Mouse (Mus musculus): ENCODE data around the gene Timp2. TPM values are rescaled to one million over a fixed set of nuclear protein-coding genes. Genes with fewer than 3 reads are reported as not detected.

The Timp2 gene
- polyA plus RNA-seq, 1 experiment from 2014 or later, result 29.0 TPM

GRCm38 (mm10) chr11:118366108-118366507 is 10.6 kb upstream of the Timp2 start:
- H3K4me3 ChIP-seq, result no peak overlapping the region
- no peaks in the 10 kb centered on the region; the same call in 1 of the 2 replicates for H3K9me3 ChIP-seq (replicated peaks)
- 67% methylated on average over 3 of the region's 3 CpGs for WGBS
- H3K4me1 ChIP-seq, result peaks cover 28% of the 10 kb centered on the region
- no peak for DNase-seq (ENCODE audit: low spot score)
- peaks cover 9% of the 10 kb centered on the region; the same call in 1 of the 2 replicates for H3K27me3 ChIP-seq (ENCODE audit: low read depth, poor library complexity, severe bottlenecking)
- H3K27ac ChIP-seq (replicated peaks), result no peak overlapping the region
- no peaks in the 10 kb centered on the region for H3K36me3 ChIP-seq

DNA sequence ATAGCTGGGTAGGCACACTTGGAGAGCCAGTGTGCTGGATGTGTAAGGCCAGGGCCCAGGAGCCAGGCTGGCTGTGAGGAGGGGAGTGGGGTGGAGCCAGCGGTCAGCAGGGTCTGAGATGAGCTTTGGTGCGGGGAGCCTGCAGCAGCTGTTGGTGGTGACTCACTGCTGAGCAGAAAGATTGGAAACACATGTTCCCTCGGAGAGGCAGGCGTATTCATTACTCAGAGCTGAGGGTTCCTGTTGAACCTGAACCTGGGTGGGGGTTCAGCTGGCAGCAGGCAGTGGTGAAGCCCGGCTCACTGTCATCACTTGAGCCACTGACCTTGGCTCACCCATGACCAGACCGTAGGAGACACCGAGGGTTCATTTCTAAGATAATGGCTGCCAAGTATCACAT is 9.6 kb upstream of the Timp2 start:
- H3K9me3 ChIP-seq (replicated peaks), result no peaks in the 10 kb centered on the region; the same call in 1 of the 2 replicates
- H3K27ac ChIP-seq (replicated peaks), result no peak overlapping the region
- H3K36me3 ChIP-seq, result no peaks in the 10 kb centered on the region
- peaks cover 9% of the 10 kb centered on the region; the same call in 1 of the 2 replicates for H3K27me3 ChIP-seq (ENCODE audit: low read depth, poor library complexity, severe bottlenecking)
- DNase-seq (ENCODE audit: low spot score), result peak; percentile 25
- H3K4me3 ChIP-seq, result no peak overlapping the region
- WGBS, result 74% methylated on average over 7 of the region's 7 CpGs
- H3K4me1 ChIP-seq, result peaks cover 30% of the 10 kb centered on the region

DNA sequence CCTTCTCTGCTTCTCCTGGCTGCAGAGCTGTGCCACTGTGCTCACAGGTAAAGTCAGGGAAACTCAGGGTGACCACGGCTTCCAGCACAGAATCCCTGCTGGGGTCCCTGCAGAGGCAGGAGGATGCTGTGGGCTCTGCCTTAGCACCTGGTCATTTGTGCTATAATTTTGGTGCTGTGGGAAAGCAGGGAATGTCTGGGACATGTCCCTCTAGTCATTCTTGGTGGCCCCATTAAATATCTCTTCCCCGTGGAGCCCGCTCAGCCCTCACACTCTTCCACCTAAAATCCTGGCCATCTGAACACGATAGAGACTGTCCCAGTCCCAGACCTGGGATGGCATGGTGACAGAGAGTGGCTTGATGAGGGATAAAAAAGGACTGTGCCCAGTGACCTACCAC is 8.5 kb upstream of the Timp2 start:
- Histone ChIP-seq H3K36me3 (no peaks in the 10 kb centered on the region), H3K27ac (replicated peaks) (no peak overlapping the region), H3K27me3 (ENCODE audit: low read depth, poor library complexity, severe bottlenecking) (peaks cover 9% of the 10 kb centered on the region; the same call in 1 of the 2 replicates), H3K9me3 (replicated peaks) (no peaks in the 10 kb centered on the region; the same call in 1 of the 2 replicates), H3K4me1 (peaks cover 30% of the 10 kb centered on the region), H3K4me3 (no peak overlapping the region)
- DNase-seq (ENCODE audit: low spot score), result no peak
- 87% methylated on average over 4 of the region's 4 CpGs for WGBS

- peak overlapping the region; percentile 71 for H3K27ac ChIP-seq (replicated peaks)
- 0 out of 2 replicates have a peak overlapping the region, but pooled peaks have one; percentile 16 for H3K4me3 ChIP-seq
- no peaks in the 10 kb centered on the region for H3K36me3 ChIP-seq
- 10% methylated on average over 8 of the region's 8 CpGs for WGBS
- peaks cover 9% of the 10 kb centered on the region; the same call in 1 of the 2 replicates for H3K27me3 ChIP-seq (ENCODE audit: low read depth, poor library complexity, severe bottlenecking)
- peaks cover 30% of the 10 kb centered on the region for H3K4me1 ChIP-seq
- no peaks in the 10 kb centered on the region for H3K9me3 ChIP-seq (replicated peaks)
- DNase-seq (ENCODE audit: low spot score), result peak; percentile 43
Observed at GRCm38 (mm10) chr11:118362971-118363518, 7.5 kb upstream of the Timp2 start.

- Histone ChIP-seq H3K27ac (replicated peaks) (peak overlapping the region; percentile 71), H3K27me3 (ENCODE audit: low read depth, poor library complexity, severe bottlenecking) (peaks cover 9% of the 10 kb centered on the region; the same call in 1 of the 2 replicates), H3K9me3 (replicated peaks) (no peaks in the 10 kb centered on the region), H3K4me3 (no peak overlapping the region), H3K36me3 (no peaks in the 10 kb centered on the region), H3K4me1 (peaks cover 30% of the 10 kb centered on the region)
- 77% methylated on average over 1 of the region's 1 CpGs for WGBS
- DNase-seq (ENCODE audit: low spot score), result no peak
Observed at GRCm38 (mm10) chr11:118362501-118362900, 7.0 kb upstream of the Timp2 start.

- Histone ChIP-seq H3K4me3 (no peak overlapping the region), H3K9me3 (replicated peaks) (no peaks in the 10 kb centered on the region), H3K36me3 (no peaks in the 10 kb centered on the region), H3K4me1 (peaks cover 28% of the 10 kb centered on the region), H3K27ac (replicated peaks) (no peak overlapping the region), H3K27me3 (ENCODE audit: low read depth, poor library complexity, severe bottlenecking) (peaks cover 13% of the 10 kb centered on the region; the same call in 1 of the 2 replicates)
- no peak for DNase-seq (ENCODE audit: low spot score)
- 80% methylated on average over 10 of the region's 10 CpGs for WGBS
Observed at GRCm38 (mm10) chr11:118360907-118361341, 5.4 kb upstream of the Timp2 start.

GRCm38 (mm10) chr11:118360491-118360890 is 5.0 kb upstream of the Timp2 start:
- 83% methylated on average over 7 of the region's 7 CpGs for WGBS
- Histone ChIP-seq H3K27ac (replicated peaks) (no peak overlapping the region), H3K9me3 (replicated peaks) (no peaks in the 10 kb centered on the region), H3K27me3 (ENCODE audit: low read depth, poor library complexity, severe bottlenecking) (peaks cover 14% of the 10 kb centered on the region; the same call in 1 of the 2 replicates), H3K36me3 (no peaks in the 10 kb centered on the region), H3K4me1 (peaks cover 32% of the 10 kb centered on the region), H3K4me3 (no peak overlapping the region)
- no peak for DNase-seq (ENCODE audit: low spot score)

- H3K27ac ChIP-seq (replicated peaks), result peak overlapping the region; percentile 95
- under 1% methylated on average over 41 of the region's 43 CpGs for WGBS
- peaks cover 32% of the 10 kb centered on the region for H3K4me1 ChIP-seq
- H3K27me3 ChIP-seq (ENCODE audit: low read depth, poor library complexity, severe bottlenecking), result peaks cover 23% of the 10 kb centered on the region; the same call in 1 of the 2 replicates
- DNase-seq (ENCODE audit: low spot score), result peak; percentile 85
- 0 out of 2 replicates have a peak, but pooled peaks cover 5% of the 10 kb centered on the region for H3K36me3 ChIP-seq
- peak overlapping the region; percentile 87 for H3K4me3 ChIP-seq
- H3K9me3 ChIP-seq (replicated peaks), result no peaks in the 10 kb centered on the region
Observed at GRCm38 (mm10) chr11:118355205-118355604, 335 bp downstream of the Timp2 start.

GRCm38 (mm10) chr11:118354636-118355191 is 826 bp downstream of the Timp2 start:
- peaks cover 23% of the 10 kb centered on the region; the same call in 1 of the 2 replicates for H3K27me3 ChIP-seq (ENCODE audit: low read depth, poor library complexity, severe bottlenecking)
- peak overlapping the region; percentile 87 for H3K4me3 ChIP-seq
- H3K9me3 ChIP-seq (replicated peaks), result no peaks in the 10 kb centered on the region
- peaks cover 32% of the 10 kb centered on the region for H3K4me1 ChIP-seq
- H3K27ac ChIP-seq (replicated peaks), result peak overlapping the region; percentile 95
- WGBS, result under 1% methylated on average over 45 of the region's 47 CpGs
- DNase-seq (ENCODE audit: low spot score), result no peak
- H3K36me3 ChIP-seq, result 0 out of 2 replicates have a peak, but pooled peaks cover 5% of the 10 kb centered on the region

GRCm38 (mm10) chr11:118349494-118349893 is 6.0 kb downstream of the Timp2 start:
- no peak for DNase-seq (ENCODE audit: low spot score)
- no peaks in the 10 kb centered on the region for H3K9me3 ChIP-seq (replicated peaks)
- no peak overlapping the region for H3K4me3 ChIP-seq
- 91% methylated on average over 5 of the region's 5 CpGs for WGBS
- H3K27me3 ChIP-seq (ENCODE audit: low read depth, poor library complexity, severe bottlenecking), result peaks cover 17% of the 10 kb centered on the region; the same call in 1 of the 2 replicates
- H3K36me3 ChIP-seq, result 0 out of 2 replicates have a peak, but pooled peaks cover 5% of the 10 kb centered on the region
- H3K27ac ChIP-seq (replicated peaks), result no peak overlapping the region
- peaks cover 25% of the 10 kb centered on the region for H3K4me1 ChIP-seq

- H3K27ac ChIP-seq (replicated peaks), result no peak overlapping the region
Observed at GRCm38 (mm10) chr11:118348877-118349276, 6.7 kb downstream of the Timp2 start.

GRCm38 (mm10) chr11:118348419-118348818 is 7.1 kb downstream of the Timp2 start:
- Histone ChIP-seq H3K36me3 (0 out of 2 replicates have a peak, but pooled peaks cover 5% of the 10 kb centered on the region), H3K4me1 (peaks cover 21% of the 10 kb centered on the region), H3K27ac (replicated peaks) (no peak overlapping the region), H3K9me3 (replicated peaks) (no peaks in the 10 kb centered on the region), H3K4me3 (no peak overlapping the region), H3K27me3 (ENCODE audit: low read depth, poor library complexity, severe bottlenecking) (peaks cover 7% of the 10 kb centered on the region; the same call in 1 of the 2 replicates)
- WGBS, result 81% methylated on average over 3 of the region's 3 CpGs
- no peak for DNase-seq (ENCODE audit: low spot score)

More at GRCm38 (mm10) chr11:118348877-118349276, 6.7 kb downstream of the Timp2 start:
- no peak for DNase-seq (ENCODE audit: low spot score)
- no peak overlapping the region for H3K4me3 ChIP-seq
- peaks cover 22% of the 10 kb centered on the region for H3K4me1 ChIP-seq
- H3K9me3 ChIP-seq (replicated peaks), result no peaks in the 10 kb centered on the region
- H3K27me3 ChIP-seq (ENCODE audit: low read depth, poor library complexity, severe bottlenecking), result peaks cover 11% of the 10 kb centered on the region; the same call in 1 of the 2 replicates
- WGBS, result 76% methylated on average over 5 of the region's 5 CpGs
- 0 out of 2 replicates have a peak, but pooled peaks cover 5% of the 10 kb centered on the region for H3K36me3 ChIP-seq

DNA sequence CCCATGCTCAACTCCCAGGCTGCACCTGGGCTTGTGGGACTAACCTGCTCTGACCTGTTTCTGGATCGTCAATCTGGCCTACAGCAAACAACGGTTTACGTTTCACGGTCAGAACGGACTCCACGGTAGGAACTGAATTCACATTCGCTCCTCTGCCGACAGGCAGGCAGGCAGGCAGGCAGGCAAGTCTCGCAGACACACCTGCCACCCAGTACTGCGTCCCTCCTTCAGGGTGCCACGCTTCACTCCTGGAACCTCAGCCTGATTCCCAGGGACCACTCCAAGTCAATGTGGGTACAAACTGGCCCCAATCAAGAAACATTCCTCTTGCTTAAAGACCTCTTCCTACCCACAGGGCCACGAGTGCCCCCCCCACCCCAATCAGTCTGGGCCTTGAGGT is 7.6 kb downstream of the Timp2 start:
- no peak overlapping the region for H3K27ac ChIP-seq (replicated peaks)
- WGBS, result 93% methylated on average over 12 of the region's 12 CpGs
- 0 out of 2 replicates have a peak, but pooled peaks cover 2% of the 10 kb centered on the region for H3K27me3 ChIP-seq (ENCODE audit: low read depth, poor library complexity, severe bottlenecking)
- H3K4me3 ChIP-seq, result no peak overlapping the region
- DNase-seq (ENCODE audit: low spot score), result no peak
- H3K4me1 ChIP-seq, result peaks cover 20% of the 10 kb centered on the region
- 0 out of 2 replicates have a peak, but pooled peaks cover 5% of the 10 kb centered on the region for H3K36me3 ChIP-seq
- no peaks in the 10 kb centered on the region for H3K9me3 ChIP-seq (replicated peaks)

All from midbrain, embryonic 10.5 days (tissue).